Mouse (Mus musculus) lung, postnatal 0 days (tissue): ENCODE measurements around the gene Tnfaip6.

Experiments
- CTCF ChIP-seq: IDR thresholded peaks from 2 replicates; pipeline ENCODE4 v1.5.1; 2016; ENCODE audit warnings: antibody characterized with exemption, mild to moderate bottlenecking
- EP300 ChIP-seq: IDR thresholded peaks from 2 replicates; pipeline ENCODE4 v1.6.1; 2016; ENCODE audit warnings: antibody characterized with exemption, mild to moderate bottlenecking, control low read depth

GRCm38 (mm10) chr2:52031491-52031890 is 6.3 kb upstream of the Tnfaip6 start:
- TF ChIP-seq CTCF (no peak), EP300 (no peak)
